Mouse (Mus musculus): ENCODE data around the gene Arhgef39. TPM values are rescaled to one million over a fixed set of nuclear protein-coding genes. Genes with fewer than 3 reads are reported as not detected.

Arhgef39 gene
- total and polyA plus RNA-seq, 2 experiments from 2014 or later, result 3.9 to 4.5 TPM

GRCm38 (mm10) chr4:43515764-43516708, 16.5 kb upstream of the Arhgef39 start:
- 74% methylated on average over 11 of the region's 11 CpGs for WGBS
- Histone ChIP-seq H3K4me3 (ENCODE audit: low read depth, low read length) (no peak overlapping the region), H3K9ac (no peak overlapping the region), H3K9me3 (ENCODE audit: low read length) (no peaks in the 10 kb centered on the region), H3K27me3 (ENCODE audit: insufficient read depth, low read length) (no peaks in the 10 kb centered on the region), H3K27ac (ENCODE audit: low read depth, low read length) (no peak overlapping the region), H3K4me1 (ENCODE audit: insufficient read depth) (no peaks in the 10 kb centered on the region), H3K36me3 (ENCODE audit: insufficient read depth) (no peaks in the 10 kb centered on the region), H3K4me2 (ENCODE audit: low read depth) (no peak overlapping the region)
- TF ChIP-seq CTCF (IDR thresholded peaks at IDR 0.05; ENCODE audit: low read depth), result no peak
- DNase-seq (no peak), ATAC-seq (no peak)

DNA sequence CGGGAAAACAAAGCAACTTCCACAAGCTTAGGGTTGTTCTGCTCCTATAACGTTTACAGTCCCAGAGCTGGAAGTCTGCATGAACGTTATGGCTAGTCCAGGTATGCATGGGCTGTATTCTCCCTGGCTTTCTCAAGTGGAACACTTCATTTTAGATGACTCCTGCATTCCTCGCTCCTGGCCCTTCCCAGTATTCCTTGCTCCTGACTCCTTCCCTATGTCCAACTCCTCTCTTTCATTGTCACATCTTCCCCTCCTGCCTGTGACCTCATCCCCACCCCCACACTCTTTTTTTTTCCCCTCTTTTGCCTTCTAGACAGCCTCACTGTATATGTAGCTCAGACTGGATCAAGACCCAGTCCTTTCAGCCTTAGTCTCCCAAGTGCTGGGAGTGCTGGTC, 14.3 kb upstream of the Arhgef39 start:
- Histone ChIP-seq H3K9ac (no peak overlapping the region), H3K36me3 (ENCODE audit: insufficient read depth) (no peaks in the 10 kb centered on the region), H3K27ac (ENCODE audit: low read depth, low read length) (no peak overlapping the region), H3K4me2 (ENCODE audit: low read depth) (no peak overlapping the region), H3K4me1 (ENCODE audit: insufficient read depth) (no peaks in the 10 kb centered on the region), H3K4me3 (ENCODE audit: low read depth, low read length) (no peak overlapping the region), H3K27me3 (ENCODE audit: insufficient read depth, low read length) (peaks cover 3% of the 10 kb centered on the region; the same call in 1 of the 2 replicates), H3K9me3 (ENCODE audit: low read length) (no peaks in the 10 kb centered on the region)
- WGBS, result 83% methylated on average over 4 of the region's 4 CpGs
- no peak for TF ChIP-seq CTCF (IDR thresholded peaks at IDR 0.05; ENCODE audit: low read depth)
- DNase-seq, result no peak
- no peak for ATAC-seq

GRCm38 (mm10) chr4:43513300-43513699, 13.8 kb upstream of the Arhgef39 start:
- TF ChIP-seq CTCF (IDR thresholded peaks at IDR 0.05; ENCODE audit: low read depth), result no peak
- H3K27ac ChIP-seq (ENCODE audit: low read depth, low read length), result no peak overlapping the region
- DNase-seq (no peak), ATAC-seq (no peak)
- 88% methylated on average over 4 of the region's 4 CpGs for WGBS
- no peaks in the 10 kb centered on the region for H3K36me3 ChIP-seq (ENCODE audit: insufficient read depth)
- no peak overlapping the region for H3K9ac ChIP-seq
- 0 out of 2 replicates have a peak, but pooled peaks cover 2% of the 10 kb centered on the region for H3K4me1 ChIP-seq (ENCODE audit: insufficient read depth)
- no peak overlapping the region for H3K4me3 ChIP-seq (ENCODE audit: low read depth, low read length)
- H3K4me2 ChIP-seq (ENCODE audit: low read depth), result no peak overlapping the region
- H3K27me3 ChIP-seq (ENCODE audit: insufficient read depth, low read length), result peaks cover 3% of the 10 kb centered on the region; the same call in 1 of the 2 replicates
- no peaks in the 10 kb centered on the region for H3K9me3 ChIP-seq (ENCODE audit: low read length)

DNA sequence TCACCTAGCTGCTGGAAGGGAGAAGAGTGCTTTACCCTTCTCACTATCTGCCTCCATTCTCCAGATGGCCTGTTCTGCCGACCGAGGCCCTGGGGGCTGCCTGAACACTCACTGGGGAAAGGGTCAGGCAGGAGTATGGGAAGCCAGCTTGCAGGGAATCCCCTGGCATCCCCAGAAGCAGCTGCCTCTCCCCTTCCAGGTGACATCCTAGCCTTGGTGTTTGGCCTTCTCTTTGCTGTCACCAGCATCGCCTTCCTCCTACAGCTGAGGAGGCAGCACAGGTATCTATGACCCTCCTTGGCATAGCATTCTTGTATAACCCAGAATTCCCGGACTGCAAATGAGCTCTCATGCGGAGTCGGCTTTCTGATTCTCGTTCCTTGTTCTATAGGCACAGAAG, 13.2 kb upstream of the Arhgef39 start:
- TF ChIP-seq CTCF (IDR thresholded peaks at IDR 0.05; ENCODE audit: low read depth), result no peak
- 66% methylated on average over 7 of the region's 7 CpGs for WGBS

GRCm38 (mm10) chr4:43511675-43512454, 12.4 kb upstream of the Arhgef39 start:
- 81% methylated on average over 19 of the region's 19 CpGs for WGBS
- DNase-seq (no peak), ATAC-seq (no peak)
- Histone ChIP-seq H3K9ac (no peak overlapping the region), H3K27me3 (ENCODE audit: insufficient read depth, low read length) (peaks cover 3% of the 10 kb centered on the region), H3K27ac (ENCODE audit: low read depth, low read length) (no peak overlapping the region), H3K4me2 (ENCODE audit: low read depth) (no peak overlapping the region), H3K4me3 (ENCODE audit: low read depth, low read length) (no peak overlapping the region), H3K4me1 (ENCODE audit: insufficient read depth) (0 out of 2 replicates have a peak, but pooled peaks cover 2% of the 10 kb centered on the region), H3K9me3 (ENCODE audit: low read length) (no peaks in the 10 kb centered on the region), H3K36me3 (ENCODE audit: insufficient read depth) (no peaks in the 10 kb centered on the region)
- TF ChIP-seq CTCF (IDR thresholded peaks at IDR 0.05; ENCODE audit: low read depth), result no peak

More for the DNA sequence above, 13.2 kb upstream of the Arhgef39 start:
- H3K9me3 ChIP-seq (ENCODE audit: low read length), result no peaks in the 10 kb centered on the region
- DNase-seq (no peak), ATAC-seq (no peak)
- H3K4me3 ChIP-seq (ENCODE audit: low read depth, low read length), result no peak overlapping the region
- H3K9ac ChIP-seq, result no peak overlapping the region
- peaks cover 3% of the 10 kb centered on the region for H3K27me3 ChIP-seq (ENCODE audit: insufficient read depth, low read length)
- H3K36me3 ChIP-seq (ENCODE audit: insufficient read depth), result no peaks in the 10 kb centered on the region
- no peak overlapping the region for H3K27ac ChIP-seq (ENCODE audit: low read depth, low read length)
- 0 out of 2 replicates have a peak, but pooled peaks cover 2% of the 10 kb centered on the region for H3K4me1 ChIP-seq (ENCODE audit: insufficient read depth)
- no peak overlapping the region for H3K4me2 ChIP-seq (ENCODE audit: low read depth)

- H3K4me3 ChIP-seq (ENCODE audit: low read depth, low read length), result no peak overlapping the region
Observed at GRCm38 (mm10) chr4:43509109-43509508, 9.6 kb upstream of the Arhgef39 start.

More at GRCm38 (mm10) chr4:43509109-43509508, 9.6 kb upstream of the Arhgef39 start:
- H3K4me1 ChIP-seq (ENCODE audit: insufficient read depth), result 0 out of 2 replicates have a peak, but pooled peaks cover 2% of the 10 kb centered on the region
- peaks cover 3% of the 10 kb centered on the region for H3K27me3 ChIP-seq (ENCODE audit: insufficient read depth, low read length)
- no peak overlapping the region for H3K27ac ChIP-seq (ENCODE audit: low read depth, low read length)
- DNase-seq (no peak), ATAC-seq (no peak)
- peak overlapping the region; percentile 46 for H3K4me2 ChIP-seq (ENCODE audit: low read depth)
- H3K9me3 ChIP-seq (ENCODE audit: low read length), result no peaks in the 10 kb centered on the region
- 18% methylated on average over 9 of the region's 9 CpGs for WGBS
- H3K9ac ChIP-seq, result no peak overlapping the region
- no peak for TF ChIP-seq CTCF (IDR thresholded peaks at IDR 0.05; ENCODE audit: low read depth)
- no peaks in the 10 kb centered on the region for H3K36me3 ChIP-seq (ENCODE audit: insufficient read depth)
